Mouse (Mus musculus) stomach, embryonic 16.5 days (tissue): ENCODE results near the gene Rad51ap2. TPM values are rescaled to one million over a fixed set of nuclear protein-coding genes. Genes with fewer than 3 reads are reported as not detected.

Experiments
- ATAC-seq: fragments of 200-750 bp; cut with Nextera tagmentation; 2 replicates; pipeline ENCODE4 v1.8.0; 2017; ENCODE audit warnings: moderate number of reproducible peaks, moderate TSS enrichment; ENCODE audit not compliant: insufficient read depth, low FRiP score
- H3K27ac ChIP-seq: fragments of 300-500 bp; sonication (generic); 2 replicates; pipeline ENCODE4 v1.5.1; 2014; ENCODE audit warnings: low read length
- H3K27me3 ChIP-seq: fragments of 300-500 bp; sonication (generic); 2 replicates; pipeline ENCODE4 v1.6.1; 2014; ENCODE audit warnings: low read length, control low read depth, mixed read lengths; ENCODE audit not compliant: control insufficient read depth, insufficient read depth
- H3K36me3 ChIP-seq: fragments of 300-500 bp; sonication (generic); 2 replicates; pipeline ENCODE4 v1.6.1; 2014; ENCODE audit warnings: low read length; ENCODE audit not compliant: control insufficient read depth, insufficient read depth
- H3K4me1 ChIP-seq: fragments of 300-500 bp; sonication (generic); 2 replicates; pipeline ENCODE4 v1.6.1; 2014; ENCODE audit warnings: low read length, control low read depth, mixed read lengths; ENCODE audit not compliant: control insufficient read depth, insufficient read depth
- H3K4me2 ChIP-seq: fragments of 300-500 bp; sonication (generic); 2 replicates; pipeline ENCODE4 v1.6.1; 2014; ENCODE audit warnings: low read depth, low read length, mixed read lengths
- H3K4me3 ChIP-seq: fragments of 300-500 bp; sonication (generic); replicated peaks from 2 replicates; pipeline ENCODE4 v1.5.1; 2014; ENCODE audit warnings: mild to moderate bottlenecking, low read length
- H3K9ac ChIP-seq: fragments of 300-500 bp; sonication (generic); 2 replicates; pipeline ENCODE4 v1.6.1; 2014; ENCODE audit warnings: low read length
- H3K9me3 ChIP-seq: fragments of 300-500 bp; sonication (generic); replicated peaks from 2 replicates; pipeline ENCODE4 v1.6.1; 2016; ENCODE audit warnings: low read length, control low read depth; ENCODE audit not compliant: control insufficient read depth
- WGBS: fragments of 180-500 bp; shearing (Covaris S2); extraction: QIAGEN DNeasy Blood & Tissue Kit; methylation state at CpG from one replicate; pipeline ENCODE4 v1.1.7; 2014; 5-methylcytosine and 5-hydroxymethylcytosine counted together
- polyA plus RNA-seq: library from polyadenylated mRNA; unstranded; fragments of >200 nt; fragmentation: Nextera tagmentation; extraction: Ambion mirVana; gene quantifications from 2 replicates; pipeline ENCODE4 v1.2.1, GENCODE M21; 2015

The Rad51ap2 gene
- polyA plus RNA-seq, 1 experiment from 2014 or later: 0.28 TPM

- no peaks in the 10 kb centered on the region for H3K36me3 ChIP-seq
- peaks cover 17% of the 10 kb centered on the region for H3K27me3 ChIP-seq
- peak; percentile 88 for ATAC-seq
- peaks cover 6% of the 10 kb centered on the region for H3K4me1 ChIP-seq
- WGBS: 3% methylated on average over 34 of the region's 34 CpGs
- no peaks in the 10 kb centered on the region for H3K9me3 ChIP-seq
- peak within 1 kb of the TSS; percentile 46 for H3K4me3 ChIP-seq
- H3K4me2 ChIP-seq: peak within 1 kb of the TSS; percentile 71
- H3K27ac ChIP-seq: no peak within 1 kb of the TSS
- H3K9ac ChIP-seq: peak within 1 kb of the TSS; percentile 60
Observed at GRCm38 (mm10) chr12:11436497-11437265, 19.2 kb upstream of the Rad51ap2 start, which contains the start of gene Vsnl1. Gene Vsnl1, minus strand, starts transcription at chr12:11436613.

- ATAC-seq: peak; percentile 31; the same call in 1 of the 2 replicates
- Histone ChIP-seq H3K9me3 (no peaks in the 10 kb centered on the region), H3K4me3 (peak overlapping the region; percentile 19), H3K4me1 (peaks cover 6% of the 10 kb centered on the region), H3K9ac (no peak overlapping the region), H3K4me2 (peak overlapping the region; percentile 71), H3K27me3 (peaks cover 17% of the 10 kb centered on the region), H3K36me3 (no peaks in the 10 kb centered on the region), H3K27ac (no peak overlapping the region)
- 18% methylated on average over 17 of the region's 17 CpGs for WGBS
Observed at GRCm38 (mm10) chr12:11437266-11437906, 18.5 kb upstream of the Rad51ap2 start.

- Histone ChIP-seq H3K36me3 (no peaks in the 10 kb centered on the region), H3K27me3 (peaks cover 17% of the 10 kb centered on the region), H3K9me3 (no peaks in the 10 kb centered on the region; the same call in 1 of the 2 replicates), H3K9ac (0 out of 2 replicates have a peak overlapping the region, but pooled peaks have one; percentile 26), H3K27ac (no peak overlapping the region), H3K4me3 (peak overlapping the region; percentile 30), H3K4me1 (peaks cover 6% of the 10 kb centered on the region), H3K4me2 (peak overlapping the region; percentile 71)
- ATAC-seq: no peak
- WGBS: 19% methylated on average over 23 of the region's 23 CpGs
Observed at GRCm38 (mm10) chr12:11437907-11438447, 17.9 kb upstream of the Rad51ap2 start.

- ATAC-seq: no peak
- H3K27ac ChIP-seq: no peak overlapping the region
- no peaks in the 10 kb centered on the region; the same call in 1 of the 2 replicates for H3K4me1 ChIP-seq
- no peaks in the 10 kb centered on the region for H3K36me3 ChIP-seq
- H3K4me3 ChIP-seq: no peak overlapping the region
- no peak overlapping the region for H3K4me2 ChIP-seq
- H3K9ac ChIP-seq: no peak overlapping the region
- no peaks in the 10 kb centered on the region for H3K9me3 ChIP-seq
- 69% methylated on average over 5 of the region's 5 CpGs for WGBS
- no peaks in the 10 kb centered on the region; the same call in 1 of the 2 replicates for H3K27me3 ChIP-seq
Observed at GRCm38 (mm10) chr12:11454146-11454545, 1.7 kb upstream of the Rad51ap2 start.

DNA sequence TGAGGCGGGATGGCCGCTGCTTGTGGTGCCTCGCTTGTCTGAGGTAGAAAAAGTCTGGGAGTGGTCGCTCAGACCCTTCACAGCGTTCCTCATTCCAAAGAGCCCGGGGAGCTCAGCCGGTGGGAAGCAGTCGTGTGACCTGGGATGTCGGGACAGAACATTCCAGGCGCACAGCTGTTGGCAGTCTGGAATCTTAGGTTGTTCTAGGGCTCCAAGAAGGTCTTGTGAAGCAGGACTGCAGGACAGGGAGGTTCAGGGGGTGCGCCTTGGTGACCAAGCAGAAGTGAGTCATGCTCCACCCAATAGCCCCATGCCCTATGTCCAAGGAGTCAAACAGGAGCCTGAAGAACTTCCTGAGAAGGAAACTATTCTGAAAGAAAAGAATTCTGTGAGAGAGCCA lies 334 bp downstream of the Rad51ap2 start:
- Histone ChIP-seq H3K9ac (peak overlapping the region; percentile 73), H3K4me1 (no peaks in the 10 kb centered on the region; the same call in 1 of the 2 replicates), H3K9me3 (no peaks in the 10 kb centered on the region), H3K4me3 (peak overlapping the region; percentile 58), H3K27me3 (no peaks in the 10 kb centered on the region; the same call in 1 of the 2 replicates), H3K4me2 (peak overlapping the region; percentile 98), H3K36me3 (no peaks in the 10 kb centered on the region), H3K27ac (no peak overlapping the region)
- 3% methylated on average over 11 of the region's 11 CpGs for WGBS
- ATAC-seq: peak; percentile 35; the same call in 1 of the 2 replicates

GRCm38 (mm10) chr12:11456632-11457031 lies 753 bp downstream of the Rad51ap2 start:
- H3K27me3 ChIP-seq: no peaks in the 10 kb centered on the region; the same call in 1 of the 2 replicates
- H3K9ac ChIP-seq: no peak overlapping the region
- no peak overlapping the region for H3K27ac ChIP-seq
- no peaks in the 10 kb centered on the region for H3K9me3 ChIP-seq
- H3K36me3 ChIP-seq: no peaks in the 10 kb centered on the region
- H3K4me2 ChIP-seq: peak overlapping the region; percentile 98; the same call in 1 of the 2 replicates
- no peak for ATAC-seq
- H3K4me1 ChIP-seq: no peaks in the 10 kb centered on the region; the same call in 1 of the 2 replicates
- WGBS: 76% methylated on average over 4 of the region's 4 CpGs
- no peak overlapping the region; the same call in 1 of the 2 replicates for H3K4me3 ChIP-seq

Other genes starting within 250 kb of the Rad51ap2 start
- gene Msgn1, start 247.1 kb upstream of the Rad51ap2 start, polyA plus RNA-seq: not detected in 2 replicates
- gene Gen1, start 190.3 kb upstream of the Rad51ap2 start, polyA plus RNA-seq: 6.8 and 8.2 TPM in 2 replicates
- gene Smc6, start 190.2 kb upstream of the Rad51ap2 start, polyA plus RNA-seq: 109 and 125 TPM in 2 replicates
- gene Vsnl1, start 19.5 kb upstream of the Rad51ap2 start, polyA plus RNA-seq: 1.0 and 2.2 TPM in 2 replicates